Mouse (Mus musculus): ENCODE data around the gene Cyp2j8. TPM values are rescaled to one million over a fixed set of nuclear protein-coding genes. Genes with fewer than 3 reads are reported as not detected.
"Not testable (repeated sequence)": the region's sequence is repeated elsewhere in the genome, so short reads cannot be mapped to it uniquely, and the experiment has no call there.

Gene Cyp2j8
- polyA plus RNA-seq (2015; fragmentation: Nextera tagmentation; extraction: Ambion mirVana): not detected in 2 replicates

GRCm38 (mm10) chr4:96507286-96507685 is at the start of gene Cyp2j8:
Gene Cyp2j8 (minus strand): TSS chr4:96507386.
- H3K4me3 ChIP-seq: no peak within 1 kb of the TSS
- no peaks in the 10 kb centered on the region for H3K36me3 ChIP-seq
- H3K4me2 ChIP-seq (replicated peaks): no peak within 1 kb of the TSS
- H3K9me3 ChIP-seq: no peaks in the 10 kb centered on the region
- WGBS: 74% methylated on average over 1 of the region's 1 CpGs
- H3K27ac ChIP-seq: no peak within 1 kb of the TSS
- no peaks in the 10 kb centered on the region for H3K27me3 ChIP-seq
- H3K4me1 ChIP-seq: no peaks in the 10 kb centered on the region
- ATAC-seq (ENCODE audit: low FRiP score, low read depth): no peak
- no peak within 1 kb of the TSS for H3K9ac ChIP-seq

- peak within 1 kb of the TSS; percentile 58 for H3K4me3 ChIP-seq
- H3K36me3 ChIP-seq: no peaks in the 10 kb centered on the region
- H3K27ac ChIP-seq: peak within 1 kb of the TSS; percentile 70
- H3K4me1 ChIP-seq: peaks cover 11% of the 10 kb centered on the region
- peak within 1 kb of the TSS; percentile 67 for H3K4me2 ChIP-seq (replicated peaks)
- H3K9me3 ChIP-seq: no peaks in the 10 kb centered on the region
- 1% methylated on average over 16 of the region's 16 CpGs for WGBS
- H3K9ac ChIP-seq: peak within 1 kb of the TSS; percentile 71
- H3K27me3 ChIP-seq: no peaks in the 10 kb centered on the region
- peak; percentile 96 for ATAC-seq (ENCODE audit: low FRiP score, low read depth)
These were observed 46.1 kb upstream of the Cyp2j8 start, which contains the start of gene Cyp2j6 for GRCm38 (mm10) chr4:96553133-96553819. Gene Cyp2j6 (minus strand): TSS chr4:96553661.

- H3K27ac ChIP-seq: no peak overlapping the region
- WGBS: 86% methylated on average over 3 of the region's 3 CpGs
- no peaks in the 10 kb centered on the region for H3K9me3 ChIP-seq
- H3K36me3 ChIP-seq: no peaks in the 10 kb centered on the region
- H3K4me2 ChIP-seq (replicated peaks): peak overlapping the region; percentile 16
- no peaks in the 10 kb centered on the region for H3K27me3 ChIP-seq
- no peak overlapping the region for H3K9ac ChIP-seq
- no peak for ATAC-seq (ENCODE audit: low FRiP score, low read depth)
- peaks cover 11% of the 10 kb centered on the region for H3K4me1 ChIP-seq
- H3K4me3 ChIP-seq: no peak overlapping the region
These were observed 44.4 kb upstream of the Cyp2j8 start for GRCm38 (mm10) chr4:96551619-96552018.

GRCm38 (mm10) chr4:96545976-96546375 is 38.8 kb upstream of the Cyp2j8 start:
- Histone ChIP-seq H3K9ac (no peak overlapping the region), H3K4me3 (no peak overlapping the region), H3K4me2 (replicated peaks) (no peak overlapping the region), H3K27me3 (no peaks in the 10 kb centered on the region), H3K9me3 (no peaks in the 10 kb centered on the region), H3K36me3 (no peaks in the 10 kb centered on the region), H3K27ac (no peak overlapping the region), H3K4me1 (no peaks in the 10 kb centered on the region)
- ATAC-seq (ENCODE audit: low FRiP score, low read depth): no peak
- WGBS: 69% methylated on average over 1 of the region's 1 CpGs

- H3K36me3 ChIP-seq: peaks cover 10% of the 10 kb centered on the region; the same call in 1 of the 2 replicates
- no peak overlapping the region for H3K27ac ChIP-seq
- H3K4me2 ChIP-seq (replicated peaks): no peak overlapping the region
- H3K9ac ChIP-seq: no peak overlapping the region
- WGBS: 41% methylated on average over 1 of the region's 1 CpGs
- H3K4me1 ChIP-seq: no peaks in the 10 kb centered on the region
- no peak overlapping the region for H3K4me3 ChIP-seq
- H3K9me3 ChIP-seq: no peaks in the 10 kb centered on the region
- H3K27me3 ChIP-seq: no peaks in the 10 kb centered on the region
- ATAC-seq (ENCODE audit: low FRiP score, low read depth): no peak
These were observed 18.6 kb upstream of the Cyp2j8 start for GRCm38 (mm10) chr4:96525772-96526171.

- Histone ChIP-seq H3K4me1 (no peaks in the 10 kb centered on the region), H3K4me2 (replicated peaks) (no peak overlapping the region), H3K9ac (no peak overlapping the region), H3K27ac (no peak overlapping the region), H3K36me3 (peaks cover 13% of the 10 kb centered on the region; the same call in 1 of the 2 replicates), H3K9me3 (no peaks in the 10 kb centered on the region), H3K27me3 (no peaks in the 10 kb centered on the region), H3K4me3 (no peak overlapping the region)
- no peak for ATAC-seq (ENCODE audit: low FRiP score, low read depth)
- WGBS: 92% methylated on average over 2 of the region's 2 CpGs
These were observed 15.1 kb upstream of the Cyp2j8 start for GRCm38 (mm10) chr4:96522256-96522655.

GRCm38 (mm10) chr4:96510083-96510482 is 2.9 kb upstream of the Cyp2j8 start:
- Histone ChIP-seq H3K9ac (no peak overlapping the region), H3K27ac (no peak overlapping the region), H3K9me3 (no peaks in the 10 kb centered on the region), H3K27me3 (no peaks in the 10 kb centered on the region), H3K36me3 (no peaks in the 10 kb centered on the region), H3K4me1 (no peaks in the 10 kb centered on the region), H3K4me3 (no peak overlapping the region), H3K4me2 (replicated peaks) (no peak overlapping the region)
- WGBS: 85% methylated on average over 3 of the region's 3 CpGs
- no peak for ATAC-seq (ENCODE audit: low FRiP score, low read depth)

- not testable (repeated sequence) for H3K36me3 ChIP-seq, H3K27ac ChIP-seq
- WGBS: 84% methylated on average over 30 of the region's 30 CpGs
These were observed 43.7 kb downstream of the Cyp2j8 start for GRCm38 (mm10) chr4:96463311-96464060.

More at GRCm38 (mm10) chr4:96463311-96464060, 43.7 kb downstream of the Cyp2j8 start:
- not testable (repeated sequence) for H3K9me3 ChIP-seq; ATAC-seq (ENCODE audit: low FRiP score, low read depth); H3K4me2 ChIP-seq (replicated peaks); H3K9ac ChIP-seq; H3K4me1 ChIP-seq; H3K27me3 ChIP-seq; H3K4me3 ChIP-seq

Other genes with a start within 250 kb of the Cyp2j8 start
- gene Cyp2j11, start 158.7 kb downstream of the Cyp2j8 start, polyA plus RNA-seq (2015; fragmentation: Nextera tagmentation; extraction: Ambion mirVana): not detected in 2 replicates
- gene Cyp2j6, start 46.3 kb upstream of the Cyp2j8 start, polyA plus RNA-seq (2015; fragmentation: Nextera tagmentation; extraction: Ambion mirVana): 7.6 and 8.4 TPM in 2 replicates
- 1.9 and 2.1 TPM in 2 replicates for gene Cyp2j9, start 84.2 kb upstream of the Cyp2j8 start, polyA plus RNA-seq (2015; fragmentation: Nextera tagmentation; extraction: Ambion mirVana)
- gene Cyp2j5, start 156.8 kb upstream of the Cyp2j8 start, polyA plus RNA-seq (2015; fragmentation: Nextera tagmentation; extraction: Ambion mirVana): not detected in 2 replicates